Comparison of ENCODE assay signal across 8 mouse cellular contexts in the genomic region with DNA sequence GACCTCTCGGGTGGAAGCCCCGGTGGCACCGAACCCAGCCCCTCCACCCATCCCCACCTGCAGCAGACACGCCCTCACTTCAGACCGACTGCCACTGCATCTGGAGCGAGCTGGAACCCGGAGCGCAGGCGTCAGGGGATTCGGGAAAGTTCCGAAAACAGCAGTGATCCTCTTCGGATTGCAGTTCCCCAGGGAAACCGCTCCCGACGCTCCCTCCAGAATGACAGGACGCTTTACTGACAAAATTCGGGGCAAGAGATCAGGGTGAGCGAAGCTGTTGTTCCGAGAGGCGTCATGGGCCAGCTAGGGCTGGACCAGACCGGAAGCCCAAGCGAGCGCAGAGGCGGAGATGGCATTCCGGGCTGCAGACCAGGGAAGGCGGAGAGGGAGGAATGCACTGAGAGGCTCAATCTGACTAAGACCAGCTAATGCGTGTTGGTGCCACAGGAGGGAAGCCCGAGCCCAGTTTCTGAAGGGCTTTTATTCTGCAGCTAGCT. TPM values are rescaled to one million over a fixed set of nuclear protein-coding genes. Genes with fewer than 3 reads are reported as not detected.
DNase-seq lines count a peak whose midpoint lies in the region; ATAC-seq and TF ChIP-seq lines count a peak whose summit lies in the region.

TSS of gene Cpeb1 (minus strand) at position 311 of the 497 bp plus-strand sequence.

- in situ Hi-C loops in Patski (cut with MboI; ENCODE audit: low pct_unique_long_range_greater_than_20kb), result loop anchor here (5.0 kb wide), 1 partner anchor 37 kb away; the partner anchor contains the start of gene Ap3b2

- DNase-seq in Patski (ENCODE audit: low read depth, low spot score), result no peak
- peak; percentile 44 for DNase-seq in cerebellum, adult 8-10 months
- peak; percentile 47 to 84 for DNase-seq in frontal cortex, adult 2 months (ENCODE audit: extremely low spot score in 1 of 2, low spot score in 1 of 2)
- DNase-seq in layer of hippocampus, postnatal 14 days (ENCODE audit: low spot score in 2 of 2), result peak; percentile 65 to 72
- peak; percentile 80 for DNase-seq in lung, postnatal 10 days
- DNase-seq in right cerebral cortex, postnatal 10 days (ENCODE audit: low spot score in 2 of 2), result peak; percentile 77 to 79
- DNase-seq in thymus, postnatal 25 days, result no peak

- POLR2A ChIA-PET in Patski (lab: Charles Lee), result no interaction called here

- TF ChIP-seq CTCF in Patski (IDR thresholded peaks at IDR 0.05), result no peak

- peak within 1 kb of the TSS; percentile 57 for H3K4me3 ChIP-seq in hindbrain, embryonic 12.5 days

- peak within 1 kb of the TSS; percentile 59 for H3K9ac ChIP-seq in hindbrain, embryonic 12.5 days

- H3K9me3 ChIP-seq in hindbrain, embryonic 12.5 days (replicated peaks), result no peaks in the 10 kb centered on the region

- peak within 1 kb of the TSS; percentile 92 for H3K4me2 ChIP-seq in hindbrain, embryonic 12.5 days (replicated peaks)

- H3K27me3 ChIP-seq in Patski, result peaks cover 9% of the 10 kb centered on the region
- H3K27me3 ChIP-seq in hindbrain, embryonic 12.5 days, result peaks cover 78% of the 10 kb centered on the region

- WGBS in hindbrain, embryonic 12.5 days, result 2% methylated on average over 28 of the region's 28 CpGs

- no peaks in the 10 kb centered on the region for H3K36me3 ChIP-seq in hindbrain, embryonic 12.5 days

- H3K27ac ChIP-seq in hindbrain, embryonic 12.5 days, result no peak within 1 kb of the TSS

- peaks cover 24% of the 10 kb centered on the region for H3K4me1 ChIP-seq in hindbrain, embryonic 12.5 days

- ATAC-seq in Patski, result peak; percentile 69
- ATAC-seq in hindbrain, embryonic 12.5 days (ENCODE audit: low FRiP score), result no peak

- CTCF ChIA-PET in Patski (lab: Charles Lee), result interaction anchor here (1.0 kb wide), 1 partner anchor 66 kb away, joined by 3 read pairs; no protein-coding TSS in a partner anchor

RNA-seq across cellular contexts. Expression of gene Cpeb1, which starts in this region (rescaled TPM):
- 9.5 TPM for polyA plus RNA-seq in Patski (2021)
- 111 and 134 TPM in 2 replicates for polyA plus RNA-seq in frontal cortex, adult 2 months (2012; rRNA removed)
- polyA plus RNA-seq in hindbrain, embryonic 12.5 days (2016; fragmentation: Nextera tagmentation; extraction: Ambion mirVana), result 2.5 and 2.9 TPM in 2 replicates
- total RNA-seq in layer of hippocampus, postnatal 14 days (2021), result 10 to 100 TPM; 66.2 to 72.0 TPM

Comparison
In these comparisons a context has a peak if more than half of its experiments do, and no peak if none do; other contexts are left out.
1. RNA of gene Cpeb1 (polyA plus RNA-seq): 111 to 134 TPM in frontal cortex, adult 2 months; 9.5 TPM in Patski (single experiment) and 2.5 to 2.9 TPM in hindbrain, embryonic 12.5 days; every median in the first group is over 10 times any median in the second.
2. DNase-seq: peak in cerebellum, adult 8-10 months (single experiment), frontal cortex, adult 2 months (2 of 2), layer of hippocampus, postnatal 14 days (2 of 2), lung, postnatal 10 days (single experiment) and right cerebral cortex, postnatal 10 days (2 of 2); none in Patski (single experiment) and thymus, postnatal 25 days (single experiment).